ENCODE assay signal across 8 mouse cellular contexts in the genomic region with DNA sequence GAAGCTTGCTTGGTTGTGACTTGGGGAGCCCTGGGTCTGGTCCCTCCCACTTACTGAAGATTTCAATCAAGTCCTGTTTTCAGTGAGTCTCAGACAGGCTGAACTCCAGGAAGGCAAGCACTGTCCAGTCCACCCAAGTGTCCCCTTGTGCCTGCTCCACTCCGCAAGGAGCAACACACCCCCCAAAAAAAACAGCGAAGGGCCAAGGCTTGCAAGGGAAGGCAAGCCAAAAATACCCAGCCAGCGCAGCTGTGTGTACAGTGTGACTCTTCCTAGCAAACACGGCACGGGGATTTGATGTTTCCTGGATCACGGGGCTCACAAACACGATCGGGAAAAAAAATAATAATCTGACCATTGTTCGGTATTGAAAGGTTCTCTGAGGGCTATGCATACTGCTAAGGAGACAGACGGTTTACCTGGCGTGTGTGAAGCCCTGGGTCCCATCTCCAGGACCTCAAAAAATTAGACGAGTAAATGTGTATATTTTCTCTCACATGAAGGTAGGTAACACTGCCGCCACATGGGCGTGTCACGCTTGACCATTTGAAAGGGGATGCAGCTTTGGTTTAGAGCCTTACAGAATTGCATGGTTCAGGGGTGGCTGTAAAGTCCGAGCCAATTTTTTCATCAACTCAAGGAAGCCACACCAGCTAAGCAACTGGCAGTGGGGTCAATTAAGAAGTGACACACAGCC. TPM values are rescaled to one million over a fixed set of nuclear protein-coding genes. Genes with fewer than 3 reads are reported as not detected.
DNase-seq lines count a peak whose midpoint lies in the region; ATAC-seq lines count a peak whose summit lies in the region.
"Had no signal": no experiment of that assay in that cellular context is flagged by ENCODE, and none has a peak within 500 bp of the region (broad histone marks: within the 10 kb centered on the region; RNA-seq: fewer than 3 reads in every experiment).

No protein-coding gene starts in this region.

- 0 out of 2 replicates have a peak, but pooled peaks cover 6% of the 10 kb centered on the region for H3K27me3 ChIP-seq in forebrain, embryonic 14.5 days (replicated peaks; ENCODE audit: control insufficient read depth, insufficient read depth, low read length)
- H3K27me3 ChIP-seq in neural tube, embryonic 13.5 days = peaks cover 21% of the 10 kb centered on the region

- H3K36me3 ChIP-seq in forebrain, embryonic 14.5 days (ENCODE audit: control insufficient read depth, insufficient read depth, low read length) = no peaks in the 10 kb centered on the region
- H3K36me3 ChIP-seq in neural tube, embryonic 13.5 days = no peaks in the 10 kb centered on the region

- H3K4me2 ChIP-seq in forebrain, embryonic 14.5 days (ENCODE audit: low read length) = peak overlapping the region; percentile 67
- H3K4me2 ChIP-seq in neural tube, embryonic 13.5 days = peak overlapping the region; percentile 61

- WGBS in forebrain, embryonic 14.5 days = 60% methylated on average over 16 of the region's 16 CpGs
- WGBS in neural tube, embryonic 13.5 days = 70% methylated on average over 16 of the region's 16 CpGs

- H3K9ac ChIP-seq in forebrain, embryonic 14.5 days (ENCODE audit: low read length) = peak overlapping the region; percentile 73
- peak overlapping the region; percentile 72 for H3K9ac ChIP-seq in neural tube, embryonic 13.5 days

- H3K9me3 ChIP-seq in forebrain, embryonic 14.5 days (replicated peaks; ENCODE audit: control insufficient read depth, low read length) = no peaks in the 10 kb centered on the region
- H3K9me3 ChIP-seq in neural tube, embryonic 13.5 days = no peaks in the 10 kb centered on the region

- peak overlapping the region; percentile 56 for H3K4me3 ChIP-seq in forebrain, embryonic 14.5 days (ENCODE audit: low read depth, low read length)
- peak overlapping the region; percentile 58 for H3K4me3 ChIP-seq in neural tube, embryonic 13.5 days

- no peak overlapping the region for H3K27ac ChIP-seq in forebrain, embryonic 14.5 days (ENCODE audit: low read depth, low read length)
- no peak overlapping the region for H3K27ac ChIP-seq in neural tube, embryonic 13.5 days (replicated peaks)

- no peak for ATAC-seq in forebrain, embryonic 14.5 days
- no peak for ATAC-seq in neural tube, embryonic 13.5 days (ENCODE audit: low read depth)

- peaks cover 6% of the 10 kb centered on the region; the same call in 1 of the 2 replicates for H3K4me1 ChIP-seq in forebrain, embryonic 14.5 days (ENCODE audit: control insufficient read depth, insufficient read depth, low read length)
- peaks cover 21% of the 10 kb centered on the region for H3K4me1 ChIP-seq in neural tube, embryonic 13.5 days (replicated peaks)

- peak; percentile 25 for DNase-seq in right cerebral cortex, adult 18-20 months
- DNase-seq in right cerebral cortex, postnatal 36 days (ENCODE audit: low spot score in 2 of 2) = no peak
- no peak for DNase-seq in forebrain, embryonic 14.5 days (ENCODE audit: low spot score)
- peak; percentile 18 for DNase-seq in kidney, postnatal 14 days
- no peak for DNase-seq in adrenal gland, postnatal 4 days (ENCODE audit: low spot score in 2 of 2)
- DNase-seq in adrenal gland, adult 8-10 months = no peak

RNA-seq across cellular contexts. Expression of a gene that starts 1.3 kb away (rescaled TPM):
- polyA plus RNA-seq in forebrain, embryonic 14.5 days (2014; fragmentation: Nextera tagmentation; extraction: Ambion mirVana) = 4.4 and 9.0 TPM in 2 replicates
- polyA plus RNA-seq in neural tube, embryonic 13.5 days (2015; fragmentation: Nextera tagmentation; extraction: Ambion mirVana) = 11.4 and 12.0 TPM in 2 replicates
- total RNA-seq in adrenal gland, postnatal 4 days (2021) = 10 to 100 TPM; 29.1 to 31.8 TPM
- total RNA-seq in adrenal gland, adult 8-10 months (2022) = 10 to 100 TPM; 12.4 to 24.3 (median 16.8) TPM

RNA-seq across cellular contexts. Expression of a gene that starts 55.7 kb away (rescaled TPM):
- polyA plus RNA-seq in forebrain, embryonic 14.5 days (2014; fragmentation: Nextera tagmentation; extraction: Ambion mirVana) = not detected in 2 replicates
- not detected in 2 replicates for polyA plus RNA-seq in neural tube, embryonic 13.5 days (2015; fragmentation: Nextera tagmentation; extraction: Ambion mirVana)
- total RNA-seq in adrenal gland, postnatal 4 days (2021) = not detected
- not detected for total RNA-seq in adrenal gland, adult 8-10 months (2022)
- total RNA-seq: common myeloid progenitor, adult 5-6 weeks had no signal

Comparison
In these comparisons a context has a peak if more than half of its experiments do, and no peak if none do; other contexts are left out.
1. DNase-seq: peak in right cerebral cortex, adult 18-20 months (single experiment) and kidney, postnatal 14 days (single experiment); none in right cerebral cortex, postnatal 36 days (0 of 2), forebrain, embryonic 14.5 days (single experiment), adrenal gland, postnatal 4 days (0 of 2) and adrenal gland, adult 8-10 months (single experiment).